Mouse (Mus musculus) myocyte (in vitro differentiated cells): Measurements from ENCODE around the gene Gprc5b.

Source experiments
- E2F4 ChIP-seq: IDR thresholded peaks from one replicate; pipeline ENCODE4 v1.6.1; 2011; ENCODE audit warnings: mild to moderate bottlenecking, control low read depth, moderate library complexity; ENCODE audit not compliant: insufficient read depth
- MAX ChIP-seq: IDR thresholded peaks from one replicate; pipeline ENCODE4 v1.6.1; 2011; ENCODE audit warnings: low read depth, mild to moderate bottlenecking, control low read depth
- POLR2A ChIP-seq: IDR thresholded peaks from one replicate; pipeline ENCODE4 v1.6.1; 2011; ENCODE audit warnings: low read depth, mild to moderate bottlenecking, control low read depth, moderate library complexity; ENCODE audit not compliant: insufficient read length
- POLR2AphosphoS2 ChIP-seq: IDR thresholded peaks from one replicate; pipeline ENCODE4 v1.6.1; 2011; ENCODE audit warnings: low read depth, control low read depth; ENCODE audit not compliant: insufficient read length
- USF1 ChIP-seq: IDR thresholded peaks from one replicate; pipeline ENCODE4 v1.6.1; 2011; ENCODE audit warnings: low read depth, mild to moderate bottlenecking, control low read depth, moderate library complexity

GRCm38 (mm10) chr7:119037581-119037980, 42.6 kb upstream of the Gprc5b start:
- TF ChIP-seq E2F4 (no peak), MAX (no peak), POLR2AphosphoS2 (no peak), POLR2A (no peak), USF1 (no peak)
